12 mouse cellular contexts compared by ENCODE assay signal in the genomic region with DNA sequence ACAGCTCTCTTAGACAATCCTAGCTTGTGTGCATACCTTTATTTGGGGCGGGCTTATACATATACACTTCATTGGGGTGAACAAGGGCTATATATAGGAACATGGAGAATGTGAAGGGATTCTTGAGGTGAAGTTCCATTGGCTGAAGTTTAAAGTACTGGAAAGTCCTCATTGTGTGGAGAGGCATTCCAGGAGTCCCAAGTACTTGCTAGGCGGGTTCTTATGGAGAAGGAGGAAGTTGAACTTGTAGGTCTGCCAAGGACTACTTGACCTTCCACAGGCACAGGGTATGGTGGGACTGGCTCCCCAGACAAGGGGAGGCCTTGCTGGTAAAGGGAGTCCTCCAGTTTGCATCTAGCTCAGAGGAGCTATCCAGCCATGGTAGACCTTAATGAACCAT.
"Had no signal": no experiment of that assay in that cellular context is flagged by ENCODE, and none has a peak within 500 bp of the region (broad histone marks: within the 10 kb centered on the region; RNA-seq: fewer than 3 reads in every experiment).

No protein-coding gene starts in this region.

- H3K27ac ChIP-seq: layer of hippocampus, adult 2 months; limb, embryonic 13.5 days; liver, embryonic 15.5 days; neural tube, embryonic 15.5 days had no signal

- H3K4me1 ChIP-seq: limb, embryonic 13.5 days; liver, embryonic 15.5 days; neural tube, embryonic 15.5 days had no signal

- ATAC-seq: intestine, embryonic 16.5 days had no signal

- H3K27me3 ChIP-seq: limb, embryonic 13.5 days; liver, embryonic 15.5 days; neural tube, embryonic 15.5 days had no signal

- H3K9ac ChIP-seq: limb, embryonic 13.5 days; liver, embryonic 15.5 days; neural tube, embryonic 15.5 days had no signal

- H3K4me2 ChIP-seq: limb, embryonic 13.5 days; liver, embryonic 15.5 days; neural tube, embryonic 15.5 days had no signal

- DNase-seq: kidney, adult 8-10 months; kidney, postnatal 25 days; left cerebral cortex, postnatal 4 days; midbrain, embryonic 14.5 days; thymus, adult 18-20 months; thymus, postnatal 14 days had no signal

- H3K9me3 ChIP-seq: limb, embryonic 13.5 days; liver, embryonic 15.5 days; neural tube, embryonic 15.5 days had no signal

- H3K4me3 ChIP-seq: layer of hippocampus, adult 2 months; limb, embryonic 13.5 days; liver, embryonic 15.5 days; myocyte; neural tube, embryonic 15.5 days had no signal

- H3K36me3 ChIP-seq: limb, embryonic 13.5 days; liver, embryonic 15.5 days; neural tube, embryonic 15.5 days had no signal
